Mouse (Mus musculus) kidney, adult 11 months (tissue): Measurements from ENCODE around the gene Pole2.

Experiments used
- DNase-seq: peaks from one replicate; pipeline ENCODE4 v3.0.0; 2022

Gene Pole2

GRCm38 (mm10) chr12:69210056-69210979 lies 17.7 kb downstream of the Pole2 start:
- no peak for DNase-seq

- no peak for DNase-seq
Observed at GRCm38 (mm10) chr12:69208520-69208919, 19.5 kb downstream of the Pole2 start.

GRCm38 (mm10) chr12:69207926-69208325 lies 20.1 kb downstream of the Pole2 start:
- DNase-seq = no peak

- no peak for DNase-seq
Observed at GRCm38 (mm10) chr12:69207396-69207795, 20.6 kb downstream of the Pole2 start.

- no peak for DNase-seq
Observed at GRCm38 (mm10) chr12:69204052-69204833, 23.8 kb downstream of the Pole2 start, which contains the start of gene Gm49384. Gm49384 (minus strand) TSS chr12:69204267.

GRCm38 (mm10) chr12:69198985-69199384 lies 29.0 kb downstream of the Pole2 start:
- no peak for DNase-seq

- peak; percentile 81 for DNase-seq
Observed at GRCm38 (mm10) chr12:69198164-69198535, 29.8 kb downstream of the Pole2 start, which contains the start of gene Dnaaf2. Dnaaf2 (minus strand) TSS chr12:69198429.

- DNase-seq = peak; percentile 33
Observed at GRCm38 (mm10) chr12:69197378-69198163, 30.4 kb downstream of the Pole2 start.

GRCm38 (mm10) chr12:69196444-69197377 lies 31.3 kb downstream of the Pole2 start, which contains the start of gene Gm49383:
Gm49383 (minus strand) TSS chr12:69197104.
- DNase-seq = peak; percentile 47

GRCm38 (mm10) chr12:69192637-69193036 lies 35.4 kb downstream of the Pole2 start:
- DNase-seq = no peak

- no peak for DNase-seq
Observed at GRCm38 (mm10) chr12:69191396-69191795, 36.6 kb downstream of the Pole2 start.

- DNase-seq = no peak
Observed at GRCm38 (mm10) chr12:69190522-69190921, 37.5 kb downstream of the Pole2 start.

- DNase-seq = no peak
Observed at GRCm38 (mm10) chr12:69190074-69190473, 37.9 kb downstream of the Pole2 start.

- peak; percentile 61 for DNase-seq
Observed at GRCm38 (mm10) chr12:69186811-69187471, 41.1 kb downstream of the Pole2 start.

- no peak for DNase-seq
Observed at GRCm38 (mm10) chr12:69185371-69185770, 42.6 kb downstream of the Pole2 start.

- DNase-seq = peak; percentile 36
Observed at GRCm38 (mm10) chr12:69184342-69185295, 43.4 kb downstream of the Pole2 start.

- peak; percentile 96 for DNase-seq
Observed at GRCm38 (mm10) chr12:69183583-69184308, 44.2 kb downstream of the Pole2 start, which contains the start of the genes Rpl36al and Mgat2. Rpl36al (minus strand) TSS chr12:69184083. Mgat2 (plus strand) TSS chr12:69184157.

- no peak for DNase-seq
Observed at GRCm38 (mm10) chr12:69181800-69182199, 46.2 kb downstream of the Pole2 start.

GRCm38 (mm10) chr12:69179371-69179770 lies 48.6 kb downstream of the Pole2 start:
- no peak for DNase-seq
